Mouse (Mus musculus) spleen, postnatal 4 days (tissue): Measurements from ENCODE around the gene Wbp1l.
A peak's percentile ranks its signal among the peaks of the same experiment; 100 is the strongest.

Source experiments
- DNase-seq, 2 experiments: peaks; one replicate each; pipeline ENCODE4 v3.0.0; 2022; ENCODE audit warnings: low spot score in 2 of 2

Gene Wbp1l

DNA sequence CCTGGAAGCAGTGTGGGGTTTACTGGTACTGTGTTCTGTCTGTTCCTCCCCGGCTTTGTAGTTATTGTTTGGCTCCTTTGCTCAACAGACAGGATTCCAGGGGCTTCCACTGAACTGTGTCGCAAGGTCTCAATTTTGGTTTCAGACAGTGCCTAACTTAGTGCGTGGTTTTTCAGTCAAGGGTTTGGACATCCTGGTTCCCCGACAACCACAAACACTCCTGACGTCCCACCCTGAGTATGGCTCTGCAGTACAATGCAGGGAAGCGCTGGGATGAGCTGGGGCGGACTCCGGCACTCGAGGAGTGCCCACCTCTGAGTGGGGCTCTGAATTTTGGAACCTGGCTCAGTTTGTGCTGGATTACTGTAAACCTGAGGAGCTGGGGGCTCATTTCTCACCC lies 30.9 kb downstream of the Wbp1l start:
- DNase-seq = no peak

DNA sequence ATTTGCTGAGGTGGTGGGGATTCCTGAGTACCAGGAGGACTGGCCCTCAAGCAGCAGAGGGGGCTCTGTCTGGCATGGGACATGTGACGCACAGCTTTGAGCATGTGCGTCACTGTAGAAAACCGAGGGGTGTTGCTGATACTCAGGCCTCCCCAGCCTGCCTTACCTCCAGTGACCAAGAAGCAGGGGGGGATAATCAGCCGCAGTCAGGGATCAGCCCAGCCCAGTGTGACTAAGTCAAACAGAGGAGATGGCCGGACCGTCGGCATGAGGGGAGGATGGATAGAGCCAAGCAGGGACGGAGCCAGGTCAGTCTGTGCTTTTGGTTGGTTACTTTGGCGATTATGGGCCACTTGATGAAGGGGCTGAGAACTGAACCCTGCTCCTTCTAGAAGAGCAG lies 32.8 kb downstream of the Wbp1l start:
- no peak for DNase-seq

DNA sequence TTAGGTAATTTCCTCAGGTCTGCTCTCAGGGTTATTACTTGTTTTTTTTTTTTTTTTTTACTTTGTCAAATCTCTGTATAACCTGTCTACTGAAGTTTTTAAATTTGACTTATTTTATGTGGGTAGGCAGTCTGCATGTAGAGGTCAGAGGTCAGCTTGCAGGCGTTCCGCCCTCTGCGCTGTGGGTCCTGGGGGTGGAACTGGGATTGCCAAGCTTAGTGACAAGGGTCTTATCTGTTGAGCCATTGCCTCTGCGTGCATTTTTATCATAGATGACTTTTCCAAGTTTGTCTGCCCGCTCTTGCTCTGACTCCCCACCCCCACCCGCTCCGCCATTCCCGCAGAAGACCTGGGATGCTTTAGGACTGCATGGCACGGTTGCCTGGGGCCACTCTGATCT lies 36.9 kb downstream of the Wbp1l start:
- no peak for DNase-seq

DNA sequence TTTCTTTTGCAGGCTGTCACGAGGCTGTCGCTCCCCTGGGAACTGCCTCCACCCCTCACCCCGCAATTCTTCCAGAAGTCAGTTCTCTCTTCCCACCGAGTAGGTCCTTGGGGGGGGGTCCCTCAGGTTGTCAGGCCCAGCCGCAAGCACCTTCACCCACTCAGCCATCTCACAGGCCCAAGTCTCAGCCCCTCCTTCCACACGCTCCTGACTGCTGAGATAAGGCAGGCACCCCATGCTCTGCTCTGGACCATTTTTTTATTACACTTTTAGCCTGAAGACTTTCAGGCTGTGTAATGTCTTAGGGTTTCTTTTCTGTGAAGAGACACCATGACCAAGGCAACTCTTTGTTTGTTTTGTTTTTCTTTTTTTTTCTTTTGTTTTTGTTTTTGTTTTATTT lies 38.7 kb downstream of the Wbp1l start:
- DNase-seq = no peak

DNA sequence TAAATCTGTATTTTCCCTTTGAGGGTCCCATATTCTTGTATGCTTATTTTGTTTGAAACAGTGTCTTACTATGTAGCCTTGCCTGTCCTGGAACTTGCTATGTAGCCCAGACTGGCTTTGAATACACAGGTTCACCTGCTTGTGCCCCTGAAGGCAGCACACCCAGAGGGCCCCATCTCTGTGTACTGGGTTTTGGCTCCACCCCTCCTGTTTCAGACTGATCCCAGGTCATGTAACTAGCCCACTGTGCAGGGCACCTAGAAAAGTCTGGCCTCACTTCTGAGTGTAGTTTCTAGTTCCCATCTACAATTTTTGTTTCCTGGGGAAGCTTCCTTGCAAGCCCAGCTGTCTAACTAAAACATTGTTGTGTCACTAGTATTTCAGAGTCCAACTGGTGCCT lies 40.2 kb downstream of the Wbp1l start:
- DNase-seq = no peak

DNA sequence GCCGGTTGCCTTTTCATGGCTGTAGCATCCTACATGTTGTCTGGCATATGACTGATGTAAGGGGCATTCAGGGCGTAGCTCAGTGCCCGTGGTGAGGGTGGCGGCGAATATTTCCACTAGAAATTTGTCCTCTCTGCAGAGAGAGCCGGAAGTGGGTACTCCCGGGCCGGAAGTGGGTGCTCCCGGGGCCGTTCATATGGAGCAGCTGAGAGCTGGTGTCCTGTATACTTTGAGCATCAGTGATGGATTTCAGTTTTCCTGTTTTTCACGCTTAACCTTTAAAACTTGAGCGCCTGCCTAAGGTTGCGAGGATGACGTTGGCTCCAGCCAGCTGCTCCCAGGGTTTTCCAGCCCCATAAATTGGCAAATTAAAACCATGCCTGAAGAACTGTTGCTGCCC lies 40.6 kb downstream of the Wbp1l start:
- no peak for DNase-seq

DNA sequence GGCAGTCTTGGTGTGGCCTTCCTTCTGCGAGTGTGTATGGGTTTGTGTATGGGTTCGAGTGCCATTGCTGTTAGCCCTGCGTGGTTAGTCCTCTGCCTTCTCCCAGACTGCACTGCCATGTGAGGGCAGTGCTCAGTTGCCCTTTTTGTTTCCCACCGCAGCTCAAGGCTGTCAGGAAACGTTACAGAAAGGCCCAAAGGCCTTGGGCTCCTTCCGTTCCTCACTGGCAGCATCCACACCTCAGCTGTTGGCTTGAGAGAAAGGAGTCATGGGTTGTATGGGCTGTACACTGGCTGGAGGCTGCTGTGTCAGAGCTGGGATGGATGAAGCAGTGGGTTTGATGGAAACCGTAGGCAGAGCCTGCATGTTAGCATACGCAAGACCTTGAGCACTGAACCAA lies 41.9 kb downstream of the Wbp1l start:
- no peak for DNase-seq

DNA sequence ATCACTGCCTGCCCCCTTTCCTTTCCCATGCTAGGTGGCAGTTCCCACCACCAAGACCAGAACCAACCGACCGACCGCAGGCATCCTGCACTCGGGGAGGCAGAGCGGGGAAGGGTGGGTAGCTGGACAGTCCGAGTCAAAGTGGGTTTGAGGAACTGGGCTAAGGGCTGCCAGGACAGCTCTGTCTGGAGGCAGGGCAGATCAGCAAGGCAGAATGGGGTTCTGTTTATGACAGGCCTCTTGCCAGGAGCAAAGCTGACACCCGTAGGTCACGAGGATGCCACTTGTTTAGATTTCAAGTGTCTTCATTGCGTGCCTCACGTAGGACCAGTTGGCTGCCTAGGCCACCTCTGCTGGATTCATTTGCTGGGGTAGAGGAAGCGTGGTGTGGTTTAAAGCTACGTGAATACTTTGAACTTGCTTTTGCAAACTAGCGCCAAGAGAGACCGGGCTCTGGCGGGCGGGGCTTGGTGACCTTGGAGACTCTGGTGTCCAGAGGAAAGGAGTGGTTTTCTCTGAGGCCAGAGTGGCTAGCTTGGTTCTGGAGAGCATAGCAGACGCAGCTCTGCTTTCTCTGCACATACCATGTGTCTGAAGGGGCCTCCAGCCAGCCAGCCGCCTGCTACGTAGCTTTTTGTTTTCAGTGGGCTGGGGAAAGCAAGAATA lies 42.7 kb downstream of the Wbp1l start:
- no peak for DNase-seq

DNA sequence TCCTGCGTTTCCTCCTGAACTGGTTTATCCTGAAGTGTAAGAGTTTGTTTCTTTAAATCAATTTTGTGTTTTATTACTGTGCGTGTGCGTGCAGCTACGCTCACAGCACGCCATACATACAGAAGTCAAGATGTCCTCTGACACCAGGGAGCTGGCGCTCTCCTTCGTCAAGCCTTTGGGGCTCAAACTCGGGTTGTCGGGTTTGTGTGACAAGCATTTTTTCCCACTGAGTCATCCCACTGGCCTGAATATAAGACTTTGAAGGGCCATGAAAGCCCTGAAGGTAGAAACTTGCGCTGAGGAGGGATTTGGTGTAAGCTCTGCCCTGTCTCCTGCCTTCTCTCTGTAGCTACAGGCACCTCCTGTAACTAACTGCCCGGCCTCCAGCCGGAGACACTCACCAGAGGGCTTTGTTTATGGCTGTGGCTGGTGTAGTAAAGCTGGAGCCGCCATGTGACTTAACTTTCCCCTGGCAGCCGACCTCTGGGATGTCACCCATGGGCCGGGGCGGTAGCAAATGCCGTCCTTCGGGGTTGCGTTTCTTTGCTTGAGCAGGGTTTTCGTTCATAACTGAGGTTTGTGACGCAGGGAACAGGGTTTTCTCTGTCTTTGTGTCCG lies 43.4 kb downstream of the Wbp1l start:
- no peak for DNase-seq

DNA sequence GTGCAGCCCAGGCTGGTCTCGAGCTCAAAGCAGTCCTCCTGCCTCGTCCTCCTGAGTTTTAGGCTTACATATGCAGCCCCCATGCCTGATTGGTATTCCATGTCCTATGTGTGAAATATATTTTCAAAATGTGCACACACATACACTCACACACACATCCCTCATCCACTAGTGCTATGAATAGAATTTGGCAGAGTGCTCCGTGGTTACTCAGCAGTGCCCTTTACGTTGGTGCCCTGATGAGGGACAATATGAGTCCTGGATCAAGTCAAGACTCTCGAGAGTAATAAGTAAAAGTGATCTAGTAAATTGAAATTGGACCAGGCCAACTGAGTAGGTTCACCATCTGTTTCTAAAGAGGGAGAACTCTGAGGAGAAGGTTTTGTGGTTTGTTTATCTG lies 44.4 kb downstream of the Wbp1l start:
- DNase-seq = no peak

DNA sequence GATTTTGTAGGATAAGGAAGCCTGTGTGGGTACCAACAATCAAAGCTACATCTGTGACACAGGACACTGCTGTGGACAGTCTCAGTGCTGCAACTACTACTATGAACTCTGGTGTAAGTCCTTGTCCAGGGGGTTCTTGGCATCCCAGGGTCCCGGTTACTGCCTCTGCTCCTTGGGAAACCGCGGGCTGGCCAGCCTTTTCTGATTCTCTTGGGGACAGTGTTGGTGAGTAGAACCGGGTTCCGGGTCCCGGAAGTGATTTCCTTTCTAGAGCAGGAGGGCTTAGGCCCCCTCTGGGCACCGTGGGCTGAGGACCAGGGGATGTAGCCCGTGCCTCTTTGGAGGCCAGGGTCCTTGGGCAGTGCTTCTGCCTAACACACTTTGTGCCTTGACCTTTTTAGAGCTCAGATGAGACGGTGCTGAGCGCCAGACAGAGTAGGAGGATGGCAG lies 45.5 kb downstream of the Wbp1l start:
- no peak for DNase-seq

DNA sequence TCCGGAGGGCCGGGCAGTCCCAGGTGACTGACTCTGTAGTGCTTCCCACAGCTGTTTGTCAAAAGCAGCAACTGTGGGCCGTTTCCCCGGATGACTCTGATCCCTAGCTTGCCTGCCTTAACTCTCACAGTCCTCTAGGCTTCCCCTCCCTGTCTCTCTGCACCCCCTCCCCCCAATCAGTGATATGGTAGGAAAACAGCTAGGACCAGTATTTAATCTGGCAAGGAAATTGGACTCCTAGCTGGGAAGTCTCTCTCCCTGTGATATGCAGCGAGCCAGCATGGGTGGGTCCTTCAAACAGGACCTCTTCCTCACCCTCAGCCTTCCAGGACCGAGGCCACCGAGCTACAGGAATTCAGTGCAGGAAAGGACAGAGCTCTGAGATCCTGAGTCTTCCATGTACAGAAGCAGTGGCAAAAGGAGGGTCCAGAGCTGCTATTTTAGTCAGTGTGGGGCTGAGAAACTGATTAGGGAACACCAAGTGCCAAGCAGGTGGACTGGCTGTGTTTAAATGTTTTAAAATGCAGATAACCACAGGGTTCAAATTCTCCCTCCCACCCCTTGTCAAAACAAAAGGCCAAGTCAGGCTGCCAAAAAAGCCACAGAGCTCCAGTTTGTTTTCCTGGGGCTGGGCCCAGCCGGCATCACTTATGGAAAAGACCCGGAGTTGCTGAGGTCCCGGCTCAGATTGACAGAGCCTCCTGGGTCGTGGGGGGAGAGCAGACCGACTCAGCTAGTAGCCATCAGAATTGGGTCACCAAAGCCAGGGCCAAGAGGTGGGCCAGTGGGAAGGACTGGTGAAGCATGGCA lies 46.1 kb downstream of the Wbp1l start:
- no peak for DNase-seq

DNA sequence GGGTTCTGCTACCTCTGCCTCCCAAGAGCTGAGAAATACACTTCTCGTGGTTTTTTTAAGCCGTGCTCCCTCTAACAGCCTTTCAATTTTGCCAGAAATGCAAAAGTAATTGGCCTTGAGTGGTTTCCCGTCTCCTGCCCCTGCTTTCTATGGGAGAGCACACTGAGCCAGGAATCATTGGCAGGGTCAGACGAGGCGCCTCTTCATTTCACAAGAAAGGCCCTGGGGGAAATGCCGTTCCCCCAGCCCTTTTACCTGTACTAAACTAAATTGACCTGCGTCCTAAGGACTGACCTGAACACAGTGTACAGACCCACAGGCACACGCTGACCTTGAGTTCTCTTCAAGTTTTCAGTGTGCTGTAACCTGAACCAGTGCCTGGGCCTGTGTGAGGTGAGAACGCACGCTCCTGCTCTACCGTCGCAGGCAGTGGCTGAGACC lies 47.2 kb downstream of the Wbp1l start:
- DNase-seq = no peak

DNA sequence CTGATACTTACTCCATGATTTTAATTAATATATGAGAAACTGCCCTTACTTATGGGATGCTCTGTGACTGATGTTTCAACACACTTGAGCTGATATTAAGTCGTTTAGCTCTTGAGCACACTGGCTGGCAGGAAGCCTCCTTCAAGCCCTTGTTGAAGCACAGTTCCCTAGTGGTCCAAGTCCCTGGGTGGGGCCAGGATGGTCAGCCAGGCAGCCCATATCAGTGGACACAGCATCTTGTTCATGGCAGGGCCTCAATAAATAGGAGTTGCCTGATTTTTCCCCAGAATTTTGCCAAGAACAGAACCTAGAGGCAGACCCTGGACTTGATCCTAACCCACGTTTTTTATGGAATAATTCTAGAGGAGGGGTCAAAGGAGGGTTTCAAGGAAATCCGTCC lies 48.4 kb downstream of the Wbp1l start:
- no peak for DNase-seq

DNA sequence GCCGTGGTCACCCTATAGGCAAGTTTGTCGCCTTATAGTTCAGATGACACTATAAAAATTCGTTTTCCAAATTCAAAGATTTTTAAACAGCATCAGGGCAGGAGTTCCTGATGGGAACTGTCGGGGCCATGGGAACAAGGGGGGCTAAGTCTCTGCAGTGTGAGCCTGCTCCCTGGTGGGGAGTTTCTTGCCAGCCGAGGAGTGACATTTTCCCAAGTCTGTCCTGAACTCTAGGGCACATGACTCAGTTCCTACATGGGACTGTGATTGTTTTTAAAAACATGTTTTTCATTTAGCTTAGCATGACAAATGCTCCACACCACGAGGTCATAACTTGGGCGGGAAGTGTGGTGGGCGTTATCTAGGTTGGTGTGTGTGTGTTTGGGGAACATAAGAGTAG lies 49.0 kb downstream of the Wbp1l start:
- no peak for DNase-seq

DNA sequence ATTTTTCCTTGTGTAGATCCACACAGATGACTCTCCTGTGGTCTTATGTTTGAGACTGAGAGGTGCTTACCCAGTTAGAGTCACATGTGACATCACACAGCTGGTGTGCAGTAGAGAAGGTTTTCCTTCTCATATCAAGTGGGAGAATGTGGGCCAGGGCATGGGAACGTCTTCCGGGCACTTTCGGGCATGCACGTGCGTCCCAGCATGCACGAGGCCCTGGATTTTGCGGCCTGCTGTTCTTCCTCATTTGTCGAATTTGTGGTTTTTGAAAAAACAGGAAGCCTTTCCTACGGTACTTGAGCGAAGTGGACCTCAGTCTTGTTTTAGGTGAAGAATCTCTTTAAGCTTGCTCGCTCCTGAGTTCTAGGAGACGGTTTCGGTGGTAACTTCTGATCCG lies 49.7 kb downstream of the Wbp1l start:
- DNase-seq = no peak

DNA sequence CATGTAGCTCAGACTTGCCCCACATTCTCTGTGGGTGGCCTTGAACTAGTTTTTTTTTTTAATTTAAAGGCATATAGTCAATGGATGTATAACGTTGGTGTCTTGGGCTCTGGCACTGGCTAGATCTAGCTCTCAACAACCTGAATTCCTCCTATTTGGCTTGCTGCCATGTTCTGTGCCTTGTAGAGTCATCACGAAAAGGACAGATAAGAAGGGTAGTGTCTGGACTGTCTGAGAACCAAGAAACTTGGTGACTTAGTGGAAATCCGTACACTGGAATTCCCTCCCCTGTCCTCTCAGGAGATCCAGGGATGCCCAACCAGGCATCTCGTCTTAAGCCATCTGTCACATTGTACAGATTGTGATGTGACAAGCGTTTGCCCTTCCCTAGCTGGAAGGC lies 54.3 kb downstream of the Wbp1l start:
- no peak for DNase-seq

DNA sequence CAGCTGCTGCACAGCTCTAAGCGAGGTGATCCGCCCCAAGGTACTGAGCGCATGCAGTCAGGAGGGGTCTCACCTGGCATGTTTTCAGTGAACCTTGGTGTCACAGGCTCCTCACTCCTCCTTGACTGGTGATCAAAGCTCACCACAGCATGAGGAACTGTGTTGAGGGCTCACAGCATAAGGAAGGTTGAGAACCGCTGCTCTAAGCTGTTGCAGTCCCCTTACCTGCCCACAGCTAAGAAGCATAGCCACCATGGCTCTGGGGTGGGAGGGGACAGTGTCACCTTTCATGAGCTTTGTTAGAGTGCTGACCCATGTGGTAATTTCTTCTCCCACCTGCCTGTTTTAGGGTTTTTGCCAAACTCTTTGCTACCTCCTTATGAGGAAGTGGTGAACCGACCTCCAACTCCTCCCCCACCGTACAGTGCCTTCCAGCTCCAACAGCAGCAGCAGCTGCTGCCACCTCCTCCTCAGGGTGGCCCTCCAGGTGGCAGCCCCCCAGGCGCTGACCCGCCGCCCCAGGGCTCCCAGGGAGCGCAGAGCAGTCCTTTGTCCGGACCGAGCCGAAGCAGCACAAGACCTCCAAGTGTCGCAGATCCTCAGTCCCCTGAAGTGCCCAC lies 54.8 kb downstream of the Wbp1l start:
- no peak for DNase-seq

DNA sequence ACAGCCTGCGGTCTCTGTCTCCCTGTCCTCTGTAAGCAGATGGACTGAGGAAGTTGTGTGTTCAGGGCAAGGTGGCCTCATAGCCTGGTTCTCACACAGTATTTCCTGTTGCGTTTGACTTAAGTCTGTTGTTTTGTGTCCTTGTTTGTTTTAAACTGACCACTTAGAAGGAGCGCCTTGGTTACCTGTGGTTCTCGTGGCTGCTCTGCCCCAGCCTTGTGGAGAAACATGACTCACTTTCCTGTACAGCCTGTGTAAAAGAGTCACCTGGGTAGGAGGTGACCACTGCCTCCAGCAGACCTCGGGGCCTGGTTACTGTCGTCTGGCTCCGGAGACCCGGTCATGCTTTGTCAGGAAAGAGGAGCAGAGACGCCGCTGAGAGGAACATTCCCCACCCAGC lies 56.7 kb downstream of the Wbp1l start:
- no peak for DNase-seq

DNA sequence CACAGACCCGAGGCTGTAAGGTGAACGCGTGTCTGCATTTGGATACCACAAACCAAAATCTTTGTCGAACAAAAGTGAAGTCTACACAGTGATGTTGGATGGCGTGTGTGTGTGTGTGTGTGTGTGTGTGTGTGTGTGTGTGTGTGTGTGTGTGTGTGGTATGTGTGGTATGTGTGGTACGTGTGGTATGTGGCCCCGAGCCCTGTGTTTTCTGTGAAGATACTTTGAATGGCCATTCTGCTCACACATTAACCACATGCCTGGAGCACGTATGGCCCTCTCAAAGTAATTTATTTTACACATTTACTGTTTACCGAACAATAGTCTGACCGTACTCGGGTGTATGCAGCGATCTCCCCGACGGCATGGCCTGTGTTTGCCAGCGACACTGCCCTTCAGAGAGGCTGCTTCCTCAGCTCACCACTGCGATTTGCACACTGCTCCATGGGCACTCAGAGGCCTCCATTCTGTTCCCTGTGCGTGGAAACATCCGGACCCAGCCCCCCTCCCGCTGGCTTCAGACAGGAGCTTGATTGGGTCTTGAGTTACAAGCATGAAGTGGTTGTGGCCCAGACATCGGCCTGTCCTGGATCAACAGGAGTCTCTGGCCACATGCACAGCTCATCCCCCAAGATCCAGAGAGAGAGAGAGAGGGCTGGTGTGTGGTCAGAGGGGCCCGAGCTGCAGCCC lies 57.4 kb downstream of the Wbp1l start:
- DNase-seq = no peak

DNA sequence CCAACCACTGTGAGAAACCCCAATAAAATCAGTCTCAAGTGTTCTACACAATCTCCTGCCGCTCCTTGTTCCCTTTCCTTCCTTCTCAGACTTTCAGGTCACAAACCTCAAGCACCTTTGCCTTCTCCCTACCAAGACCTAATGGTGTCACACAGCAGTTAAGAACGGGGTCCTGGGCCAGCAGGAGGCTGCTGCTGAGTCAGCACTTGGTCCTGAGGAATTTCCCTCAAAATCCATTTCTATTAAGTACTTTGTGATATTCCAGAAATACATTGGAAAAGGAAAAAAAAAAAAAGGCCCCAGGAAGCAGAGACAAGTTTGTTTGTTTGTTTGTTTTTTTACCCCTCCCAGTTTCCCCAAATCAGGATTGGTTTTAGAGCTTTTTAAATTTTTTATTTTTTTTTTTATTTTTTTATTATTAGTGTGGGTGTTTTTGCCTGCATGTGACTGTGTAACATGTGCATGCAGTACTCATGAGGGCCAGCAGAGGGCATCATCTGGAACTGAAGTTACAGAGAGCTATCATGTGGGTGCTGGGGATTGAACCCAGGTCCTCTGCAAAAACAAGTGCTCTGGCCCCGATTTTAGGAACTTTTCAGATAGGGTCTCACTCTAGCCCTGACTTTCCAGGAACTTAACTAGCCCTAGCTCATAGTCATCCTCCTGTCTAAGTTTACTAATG lies 58.6 kb downstream of the Wbp1l start:
- peak in 1 of 2 experiments; percentile 40 for DNase-seq
